Mouse (Mus musculus) lung, postnatal 10 days (tissue): ENCODE results near the gene Tmtc2.
A peak's percentile ranks its signal among the peaks of the same experiment; 100 is the strongest.

Experiments
- DNase-seq: peaks from one replicate; pipeline ENCODE4 v3.0.0; 2021

Gene Tmtc2

DNA sequence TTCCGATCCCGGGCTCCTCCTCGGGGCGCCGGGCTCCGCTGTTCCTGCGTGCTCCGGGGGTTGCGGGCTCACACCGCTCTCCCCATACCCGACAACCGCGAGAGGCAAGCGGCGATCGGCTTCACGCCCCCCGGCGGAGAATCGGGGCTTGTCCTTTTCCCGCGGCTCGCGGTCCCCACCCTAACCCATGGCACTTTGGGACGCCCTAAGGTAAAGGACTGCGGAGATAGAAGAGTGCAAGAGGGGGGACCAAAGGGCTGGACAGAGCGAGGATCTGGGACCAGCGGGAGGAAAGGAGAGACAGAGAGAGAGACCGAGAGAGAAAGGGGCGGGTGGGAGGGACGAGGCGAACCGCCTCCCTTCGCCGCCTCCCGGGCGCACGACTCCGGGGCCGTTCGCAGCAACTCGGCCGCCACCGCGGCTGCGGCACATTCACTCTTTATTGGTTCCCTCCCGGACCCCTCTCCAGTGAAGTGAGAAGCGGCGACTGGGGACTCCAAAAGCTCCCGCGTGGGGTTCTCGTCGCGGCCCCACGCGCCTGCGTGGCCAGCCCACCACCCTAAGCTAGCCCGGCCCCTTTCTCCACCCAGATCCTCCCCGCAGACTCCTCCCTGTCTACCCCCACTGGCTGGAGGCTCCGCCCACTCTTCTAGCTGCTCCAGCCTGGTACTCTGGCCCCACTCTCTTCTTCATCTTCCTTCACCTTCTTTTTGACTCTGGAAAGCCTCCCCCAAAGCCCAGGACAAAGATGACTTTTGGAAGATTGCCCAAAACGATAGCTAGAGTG, at the start of gene Tmtc2:
TSS of gene Tmtc2 (minus strand) at position 544 of the 787 bp plus-strand sequence.
- peak; percentile 95 for DNase-seq

DNA sequence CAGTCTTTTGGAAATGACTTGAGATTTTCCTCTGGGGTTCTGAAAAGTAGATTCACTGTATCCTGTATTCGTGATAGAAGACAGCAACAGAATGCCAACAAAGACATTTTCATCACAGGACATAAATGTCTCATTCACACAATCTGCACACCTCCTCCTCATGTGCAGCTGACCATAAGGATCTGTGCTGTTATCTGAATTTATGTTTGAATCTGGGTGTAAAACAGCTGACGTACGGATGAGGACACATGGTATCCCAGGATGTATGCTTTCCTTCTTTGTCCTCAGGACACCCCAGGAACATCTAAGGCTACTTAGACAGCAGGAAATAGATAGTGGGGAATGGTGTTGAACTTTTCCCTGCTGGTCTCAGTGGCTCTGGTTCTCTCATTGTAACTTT, 37.9 kb upstream of the Tmtc2 start:
- no peak for DNase-seq

- no peak for DNase-seq
Measured at GRCm38 (mm10) chr10:105598826-105599225, 24.6 kb upstream of the Tmtc2 start.

- DNase-seq, result no peak
Measured at GRCm38 (mm10) chr10:105597226-105597625, 23.0 kb upstream of the Tmtc2 start.

- DNase-seq, result no peak
Measured at GRCm38 (mm10) chr10:105595480-105596102, 21.3 kb upstream of the Tmtc2 start.

DNA sequence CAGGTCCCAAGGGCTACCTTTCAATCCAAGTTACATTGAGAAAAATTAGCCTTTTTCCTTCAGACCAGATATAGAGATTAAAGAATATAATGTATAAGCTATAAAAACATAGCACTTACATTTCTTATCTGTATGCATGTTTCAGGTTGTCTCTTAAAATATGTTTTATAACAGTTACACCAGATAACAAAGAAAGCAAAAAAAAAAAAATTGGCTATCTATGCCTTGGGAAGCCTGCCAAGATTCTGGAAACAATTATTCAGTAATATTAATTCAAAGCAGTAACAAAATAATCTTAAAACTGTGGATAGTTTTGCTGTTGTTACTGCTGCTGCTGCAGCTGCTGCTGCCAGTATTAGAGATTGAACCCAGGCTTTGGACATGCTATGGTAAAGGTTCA, 13.9 kb upstream of the Tmtc2 start:
- no peak for DNase-seq

DNA sequence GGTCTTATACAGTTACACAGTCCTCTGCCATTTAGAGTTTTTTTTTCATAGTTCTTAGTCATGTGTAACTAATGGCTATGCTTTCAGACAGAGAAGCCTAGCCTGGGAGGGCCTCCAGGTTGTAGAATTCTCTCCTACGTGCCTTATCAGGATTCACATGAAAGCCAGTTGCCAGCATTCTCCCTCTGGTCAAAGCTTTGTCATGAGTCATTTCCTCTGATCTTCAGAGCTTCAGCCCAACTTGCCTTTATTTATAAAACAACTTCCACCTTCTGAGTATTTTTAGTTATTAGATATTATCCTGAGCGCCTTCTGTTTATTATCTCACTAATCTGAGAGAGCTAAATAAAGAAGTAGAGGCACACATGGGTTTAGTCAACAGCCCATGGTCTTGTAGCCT, 5.1 kb upstream of the Tmtc2 start:
- DNase-seq, result peak; percentile 9

- DNase-seq, result no peak
Measured at GRCm38 (mm10) chr10:105578291-105578845, 4.1 kb upstream of the Tmtc2 start.

DNA sequence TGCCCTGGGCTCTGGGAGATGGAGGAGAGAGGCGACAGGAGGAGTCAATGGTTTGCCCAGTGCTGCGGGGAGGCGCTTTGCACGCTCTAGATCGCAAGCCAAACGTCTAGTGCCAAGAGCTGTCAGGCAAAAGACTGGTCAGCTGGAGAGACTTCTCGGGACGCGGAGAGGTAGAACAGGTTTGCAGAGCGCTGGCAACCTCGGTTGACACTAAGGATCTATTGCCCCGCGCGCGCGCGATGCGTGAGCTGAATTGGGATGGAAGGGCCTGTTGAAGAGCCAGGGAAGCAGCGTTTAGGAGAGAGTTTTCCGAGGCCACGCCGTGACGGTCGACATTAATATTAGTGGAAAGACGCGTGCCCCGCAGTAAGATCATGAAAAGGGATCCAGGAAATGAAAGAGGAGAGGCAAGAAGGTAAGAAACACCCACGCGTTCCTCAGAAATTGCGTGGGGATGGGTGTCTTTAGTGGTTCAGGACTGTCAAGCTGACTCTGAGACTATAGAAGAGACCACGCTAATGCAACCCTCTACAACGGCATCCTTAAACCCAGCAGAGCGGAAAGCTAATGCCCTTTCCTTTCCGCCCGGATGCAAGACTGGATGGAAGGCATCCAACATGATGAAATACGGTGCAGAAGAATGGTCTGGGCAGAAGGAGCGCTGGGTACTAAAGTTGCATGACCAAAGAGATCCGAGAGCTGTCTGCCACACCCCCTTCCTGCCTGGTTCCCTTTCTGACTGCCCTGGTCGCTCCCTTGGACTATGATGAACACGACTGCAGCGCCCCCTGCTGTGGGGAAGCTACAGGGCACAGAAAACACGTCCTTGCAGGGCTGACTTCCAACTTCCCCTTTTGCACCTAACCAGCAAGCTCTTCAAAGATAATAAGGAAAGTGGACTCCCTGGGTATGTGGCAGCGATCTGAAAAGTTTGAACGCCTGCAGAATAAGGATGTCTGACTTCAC, 727 bp upstream of the Tmtc2 start:
- DNase-seq, result peak; percentile 97

- peak; percentile 62 for DNase-seq
Measured at GRCm38 (mm10) chr10:105573306-105573907, 844 bp downstream of the Tmtc2 start.

DNA sequence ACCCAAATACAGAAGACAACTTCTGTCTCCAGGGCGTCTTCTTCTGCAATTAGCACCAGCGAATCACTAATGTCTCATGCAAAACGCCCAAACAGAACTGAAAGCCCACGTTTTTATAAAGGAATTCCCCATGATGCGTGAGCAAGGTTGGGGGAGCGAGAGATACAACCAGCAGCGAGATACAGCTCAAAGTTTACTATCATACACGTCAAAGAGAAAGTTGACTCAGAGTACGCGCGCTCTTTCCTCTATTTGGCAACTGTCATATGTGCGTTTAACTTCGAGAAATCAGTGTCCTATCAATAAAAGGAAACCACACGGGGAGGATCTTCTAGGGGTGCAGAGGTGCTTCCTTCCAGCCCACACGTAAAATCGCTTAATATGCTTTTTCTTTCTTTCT, 1.4 kb downstream of the Tmtc2 start:
- DNase-seq, result no peak

- no peak for DNase-seq
Measured at GRCm38 (mm10) chr10:105572301-105572700, 1.9 kb downstream of the Tmtc2 start.

- DNase-seq, result no peak
Measured at GRCm38 (mm10) chr10:105571831-105572230, 2.4 kb downstream of the Tmtc2 start.

- DNase-seq, result no peak
Measured at GRCm38 (mm10) chr10:105571019-105571418, 3.2 kb downstream of the Tmtc2 start.

DNA sequence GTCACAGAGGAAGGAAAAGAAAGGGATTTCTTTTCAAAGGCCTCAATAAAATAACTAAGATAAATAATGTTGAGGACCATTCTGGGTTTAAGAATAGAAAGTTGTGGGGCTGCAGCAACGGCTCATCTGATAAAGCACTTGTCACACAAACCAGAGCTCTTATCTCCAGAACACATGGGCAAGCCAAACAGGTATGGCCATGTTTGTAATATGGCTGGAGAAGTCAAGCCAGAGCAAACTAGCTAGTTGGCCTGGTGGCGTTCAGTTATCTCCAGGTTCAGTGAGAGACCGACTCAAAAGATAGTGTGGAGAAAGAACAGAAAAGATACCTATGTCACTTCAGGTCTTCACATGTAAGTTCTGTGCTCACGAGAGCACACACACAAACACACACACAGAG, 4.7 kb downstream of the Tmtc2 start:
- DNase-seq, result no peak

- no peak for DNase-seq
Measured at GRCm38 (mm10) chr10:105567825-105568531, 6.3 kb downstream of the Tmtc2 start.

GRCm38 (mm10) chr10:105561548-105561947, 12.7 kb downstream of the Tmtc2 start:
- no peak for DNase-seq

DNA sequence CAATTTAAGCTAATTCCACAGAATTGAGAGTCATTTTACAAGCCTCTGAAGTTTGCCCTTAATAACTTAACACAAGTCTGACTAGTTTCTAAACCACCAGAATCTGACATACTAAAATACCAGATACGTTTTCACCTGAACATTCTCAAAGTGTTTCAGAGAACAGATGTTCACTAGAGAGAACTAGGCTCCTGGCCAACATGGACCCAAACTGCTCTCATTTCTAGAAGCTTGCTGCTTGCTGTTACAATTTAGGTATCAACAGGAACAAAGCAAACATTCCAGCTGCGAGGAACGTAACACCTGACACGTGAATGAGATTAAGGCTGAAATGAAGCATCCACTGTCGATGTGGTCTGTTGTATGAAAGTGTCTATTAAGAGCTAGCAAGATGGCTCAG, 16.7 kb downstream of the Tmtc2 start:
- no peak for DNase-seq

- DNase-seq, result no peak
Measured at GRCm38 (mm10) chr10:105556890-105557572, 17.2 kb downstream of the Tmtc2 start.

- no peak for DNase-seq
Measured at GRCm38 (mm10) chr10:105554153-105554552, 20.1 kb downstream of the Tmtc2 start.

DNA sequence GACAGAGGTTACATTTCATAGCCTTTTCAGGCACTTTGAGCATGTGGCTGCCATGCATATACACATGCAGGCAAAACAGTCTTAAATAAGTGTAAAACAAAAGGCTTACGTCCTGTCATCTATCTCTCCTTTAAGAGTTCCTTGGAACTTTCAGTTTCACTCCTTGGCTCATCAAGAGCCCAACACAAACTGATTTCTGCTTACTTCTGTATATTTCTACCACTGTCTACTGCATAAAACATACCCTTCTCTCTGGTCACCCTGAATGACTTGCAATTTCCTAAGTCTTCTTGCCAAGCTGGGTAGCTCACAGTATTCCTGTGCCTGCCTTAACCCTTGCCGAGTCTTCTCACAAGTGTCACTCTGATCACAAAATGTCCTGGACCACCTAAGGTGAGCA, 26.2 kb downstream of the Tmtc2 start:
- DNase-seq, result no peak
